Mouse (Mus musculus): ENCODE measurements at regions not wholly inside any gene's neighbourhood (a gene's known extent, or its start where the extent isn't known, plus 50 kb on each side); places are given as distances from the start of the nearest gene placed in this dataset.
A peak's percentile ranks its signal among the peaks of the same experiment; 100 is the strongest.

GRCm38 (mm10) chr2:128523425-128524108 is 67.4 kb upstream of the Spdye4c start:
- TF ChIP-seq CTCF (IDR thresholded peaks at IDR 0.05) = no peak
- DNase-seq = no peak
- intact Hi-C loops (cut with DNase I) = no loop called here
- Histone ChIP-seq H3K27ac (peak overlapping the region; percentile 38; the same call in 1 of the 2 replicates), H3K4me3 (no peak overlapping the region)

- intact Hi-C loops (cut with DNase I) = no loop called here
- H3K4me3 ChIP-seq = no peak overlapping the region
- H3K27ac ChIP-seq = no peak overlapping the region
- no peak for TF ChIP-seq CTCF (IDR thresholded peaks at IDR 0.05)
- DNase-seq = no peak
These were observed 64.9 kb upstream of the Spdye4c start for GRCm38 (mm10) chr2:128526100-128526499.

DNA sequence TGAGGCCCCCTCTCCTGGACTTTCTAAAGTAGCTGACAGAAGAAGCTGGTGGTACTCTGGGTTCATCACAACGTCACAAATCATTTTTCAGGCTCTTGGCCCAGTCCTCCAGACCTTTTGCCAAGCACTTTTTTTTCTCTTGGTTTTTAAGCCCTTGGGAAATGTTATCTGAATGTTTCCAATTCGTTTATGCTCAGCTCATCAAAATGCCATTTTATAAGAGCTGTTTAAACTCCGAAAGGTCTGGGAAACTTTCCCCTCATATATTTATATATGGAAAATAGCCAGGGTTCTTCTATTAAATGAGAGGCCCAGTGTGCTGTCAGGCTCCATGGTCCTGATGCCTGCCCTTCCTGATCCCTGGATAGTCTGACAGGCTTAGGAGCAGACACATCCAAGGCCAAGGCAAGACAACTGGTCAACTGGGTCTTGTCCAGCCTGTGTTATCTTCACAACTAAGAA is 64.1 kb upstream of the Spdye4c start:
- TF ChIP-seq CTCF (IDR thresholded peaks at IDR 0.05) = no peak
- no peak for DNase-seq
- intact Hi-C loops (cut with DNase I) = no loop called here
- H3K27ac ChIP-seq = no peak overlapping the region
- no peak overlapping the region for H3K4me3 ChIP-seq

DNA sequence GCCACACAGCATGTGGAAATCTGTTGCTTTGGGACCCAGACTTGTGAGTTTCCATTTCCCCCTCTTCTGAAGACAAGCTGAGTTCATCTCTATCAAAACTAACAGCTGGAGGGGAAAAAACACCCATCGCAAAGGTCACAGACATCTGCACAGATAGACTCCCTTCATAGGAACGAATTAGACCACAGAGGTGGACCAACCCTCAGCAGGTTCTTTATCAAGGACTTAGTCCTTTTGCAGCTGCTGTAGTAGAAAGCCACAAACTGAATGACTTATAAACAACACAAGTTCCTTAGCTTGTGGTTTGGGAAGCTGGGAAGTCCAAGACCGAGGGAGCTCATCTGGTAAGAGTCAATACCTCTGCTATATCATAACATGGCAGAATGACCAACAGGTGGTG is 54.7 kb upstream of the Spdye4c start:
- TF ChIP-seq CTCF (IDR thresholded peaks at IDR 0.05) = no peak
- no peak for DNase-seq
- intact Hi-C loops (cut with DNase I) = no loop called here
- H3K27ac ChIP-seq = no peak overlapping the region
- no peak overlapping the region for H3K4me3 ChIP-seq

DNA sequence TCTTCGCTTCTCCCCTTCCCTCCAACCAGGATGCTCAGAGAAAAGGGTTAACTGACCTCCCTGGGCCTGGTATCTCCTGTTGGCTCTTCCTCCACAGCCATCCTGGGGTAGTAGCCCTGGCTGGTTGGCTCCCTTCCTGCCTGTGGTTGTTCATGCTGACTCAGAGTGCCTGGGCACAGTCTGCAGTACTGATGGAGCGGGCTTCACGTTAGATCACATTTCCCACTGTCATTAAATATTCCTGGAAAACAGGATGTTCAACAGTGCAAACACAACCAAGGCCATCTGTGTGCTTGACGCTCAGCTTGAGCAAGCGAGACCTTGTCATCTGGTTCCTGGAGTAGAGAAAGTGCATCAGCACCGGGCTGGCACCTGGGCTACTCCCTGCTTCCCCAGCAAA is 53.6 kb upstream of the Spdye4c start:
- TF ChIP-seq CTCF (IDR thresholded peaks at IDR 0.05) = no peak
- H3K27ac ChIP-seq = no peak overlapping the region
- peak; percentile 38 for DNase-seq
- no peak overlapping the region for H3K4me3 ChIP-seq
- intact Hi-C loops (cut with DNase I) = no loop called here

GRCm38 (mm10) chr2:128538736-128539135 is 52.3 kb upstream of the Spdye4c start:
- intact Hi-C loops (cut with DNase I) = no loop called here
- Histone ChIP-seq H3K27ac (no peak overlapping the region), H3K4me3 (no peak overlapping the region)
- TF ChIP-seq CTCF (IDR thresholded peaks at IDR 0.05) = no peak
- DNase-seq = no peak

Measured in gastrocnemius, adult 2 months (tissue).